Mouse (Mus musculus) heart, embryonic 10.5 days (tissue): Measurements from ENCODE around the gene Sema4b. TPM values are rescaled to one million over a fixed set of nuclear protein-coding genes. Genes with fewer than 3 reads are reported as not detected.

ENCODE experiments used
- DNase-seq: peaks from one replicate; pipeline ENCODE4 v3.0.0-alpha.2; 2017; ENCODE audit warnings: low spot score
- H3K27ac ChIP-seq: fragments of 300-500 bp; sonication (generic); 2 replicates; pipeline ENCODE4 v1.5.1; 2016; ENCODE audit warnings: mild to moderate bottlenecking
- H3K27me3 ChIP-seq: fragments of 300-500 bp; sonication (generic); 2 replicates; pipeline ENCODE4 v1.6.1; 2016; ENCODE audit warnings: mild to moderate bottlenecking; ENCODE audit not compliant: poor library complexity, insufficient read depth, severe bottlenecking
- H3K36me3 ChIP-seq: fragments of 300-500 bp; sonication (generic); 2 replicates; pipeline ENCODE4 v1.6.1; 2016; ENCODE audit warnings: mild to moderate bottlenecking, moderate library complexity
- H3K4me1 ChIP-seq: fragments of 300-500 bp; sonication (generic); 2 replicates; pipeline ENCODE4 v1.6.1; 2016; ENCODE audit warnings: mild to moderate bottlenecking
- H3K4me3 ChIP-seq: fragments of 300-500 bp; sonication (generic); 2 replicates; pipeline ENCODE4 v1.5.1; 2016; ENCODE audit warnings: mild to moderate bottlenecking, moderate library complexity
- H3K9me3 ChIP-seq: fragments of 300-500 bp; sonication (generic); 2 replicates; pipeline ENCODE4 v1.6.1; 2016; ENCODE audit warnings: mild to moderate bottlenecking, moderate library complexity
- WGBS: fragments of 180-500 bp; shearing (Covaris S2); methylation state at CpG from one replicate; pipeline ENCODE4 v1.1.7; 2016; 5-methylcytosine and 5-hydroxymethylcytosine counted together
- polyA plus RNA-seq: library from polyadenylated mRNA; unstranded; fragments of >200 nt; fragmentation: Nextera tagmentation; extraction: Ambion mirVana; gene quantifications from 2 replicates; pipeline ENCODE4 v1.2.1, GENCODE M21; 2016

Gene Sema4b
- polyA plus RNA-seq, 1 experiment from 2014 or later = 7.8 TPM

DNA sequence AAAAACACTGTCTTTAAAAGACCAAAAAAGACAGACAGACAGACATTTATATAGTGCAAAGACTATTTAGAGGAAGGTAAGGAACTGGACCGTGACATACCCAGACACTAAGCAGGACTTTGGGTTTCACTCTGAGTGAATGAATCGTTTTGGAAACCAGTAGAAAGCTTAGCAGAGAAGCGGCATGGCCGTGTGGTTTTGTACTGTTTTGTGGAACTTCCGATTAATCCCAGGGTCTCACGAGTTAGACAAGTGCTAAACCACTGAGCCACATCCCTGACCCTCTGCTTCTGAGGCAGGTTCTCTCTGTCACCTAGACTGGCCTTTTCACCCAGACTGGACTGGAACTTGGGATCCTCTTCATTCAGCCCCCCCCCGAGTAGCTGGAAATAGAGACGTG, 27.8 kb downstream of the Sema4b start:
- H3K9me3 ChIP-seq = no peaks in the 10 kb centered on the region
- H3K27me3 ChIP-seq = no peaks in the 10 kb centered on the region
- H3K4me1 ChIP-seq = peaks cover 11% of the 10 kb centered on the region
- H3K4me3 ChIP-seq = no peak overlapping the region
- 81% methylated on average over 8 of the region's 8 CpGs for WGBS
- no peak overlapping the region for H3K27ac ChIP-seq
- H3K36me3 ChIP-seq = peaks cover 56% of the 10 kb centered on the region
- DNase-seq = no peak

DNA sequence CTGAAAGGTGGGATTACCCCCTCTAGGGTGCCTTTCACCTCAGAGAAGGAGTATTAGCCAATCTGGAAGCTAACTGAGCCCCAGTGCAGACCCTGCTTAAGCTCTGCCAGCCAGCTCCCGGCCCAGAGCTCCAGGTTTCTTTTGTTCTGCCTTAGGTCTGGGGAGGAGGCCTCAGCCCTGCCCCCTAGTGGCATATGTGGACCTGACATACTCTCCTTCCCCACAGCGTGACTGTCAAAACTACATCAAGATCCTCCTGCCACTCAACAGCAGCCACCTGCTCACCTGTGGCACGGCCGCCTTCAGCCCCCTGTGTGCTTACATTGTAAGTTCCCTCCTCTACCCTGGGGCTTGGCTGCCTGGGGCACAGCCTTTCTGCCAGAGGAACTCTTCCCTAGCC, 28.8 kb downstream of the Sema4b start:
- WGBS = 21% methylated on average over 4 of the region's 4 CpGs
- Histone ChIP-seq H3K9me3 (no peaks in the 10 kb centered on the region), H3K4me1 (peaks cover 9% of the 10 kb centered on the region; the same call in 1 of the 2 replicates), H3K27me3 (no peaks in the 10 kb centered on the region), H3K36me3 (peaks cover 65% of the 10 kb centered on the region), H3K4me3 (no peak overlapping the region), H3K27ac (peak overlapping the region; percentile 70; the same call in 1 of the 2 replicates)
- peak; percentile 85 for DNase-seq

GRCm38 (mm10) chr7:80216566-80216965, 29.9 kb downstream of the Sema4b start:
- DNase-seq = no peak
- H3K36me3 ChIP-seq = peaks cover 77% of the 10 kb centered on the region
- no peaks in the 10 kb centered on the region for H3K27me3 ChIP-seq
- no peaks in the 10 kb centered on the region for H3K9me3 ChIP-seq
- H3K4me3 ChIP-seq = no peak overlapping the region
- no peak overlapping the region for H3K27ac ChIP-seq
- 85% methylated on average over 8 of the region's 8 CpGs for WGBS
- peaks cover 9% of the 10 kb centered on the region; the same call in 1 of the 2 replicates for H3K4me1 ChIP-seq

DNA sequence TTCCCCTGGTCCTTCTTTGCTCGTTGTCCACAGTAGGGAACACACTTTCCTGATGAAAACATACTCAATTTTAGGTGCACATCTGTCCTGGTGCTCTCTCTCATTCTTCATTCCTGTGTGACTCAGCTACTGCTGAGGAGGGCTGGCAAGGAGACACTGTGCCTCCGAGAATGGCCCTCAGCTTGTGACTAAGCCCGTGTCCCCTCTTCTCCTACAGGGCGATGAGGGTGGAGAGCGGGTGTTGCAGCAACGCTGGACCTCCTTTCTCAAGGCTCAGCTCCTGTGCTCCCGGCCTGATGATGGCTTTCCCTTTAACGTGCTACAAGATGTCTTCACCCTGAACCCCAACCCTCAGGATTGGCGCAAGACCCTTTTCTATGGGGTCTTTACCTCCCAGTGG, 32.0 kb downstream of the Sema4b start:
- Histone ChIP-seq H3K36me3 (peaks cover 75% of the 10 kb centered on the region), H3K4me1 (peaks cover 3% of the 10 kb centered on the region; the same call in 1 of the 2 replicates), H3K4me3 (no peak overlapping the region), H3K9me3 (no peaks in the 10 kb centered on the region), H3K27me3 (no peaks in the 10 kb centered on the region), H3K27ac (no peak overlapping the region)
- DNase-seq = no peak
- 91% methylated on average over 9 of the region's 9 CpGs for WGBS

DNA sequence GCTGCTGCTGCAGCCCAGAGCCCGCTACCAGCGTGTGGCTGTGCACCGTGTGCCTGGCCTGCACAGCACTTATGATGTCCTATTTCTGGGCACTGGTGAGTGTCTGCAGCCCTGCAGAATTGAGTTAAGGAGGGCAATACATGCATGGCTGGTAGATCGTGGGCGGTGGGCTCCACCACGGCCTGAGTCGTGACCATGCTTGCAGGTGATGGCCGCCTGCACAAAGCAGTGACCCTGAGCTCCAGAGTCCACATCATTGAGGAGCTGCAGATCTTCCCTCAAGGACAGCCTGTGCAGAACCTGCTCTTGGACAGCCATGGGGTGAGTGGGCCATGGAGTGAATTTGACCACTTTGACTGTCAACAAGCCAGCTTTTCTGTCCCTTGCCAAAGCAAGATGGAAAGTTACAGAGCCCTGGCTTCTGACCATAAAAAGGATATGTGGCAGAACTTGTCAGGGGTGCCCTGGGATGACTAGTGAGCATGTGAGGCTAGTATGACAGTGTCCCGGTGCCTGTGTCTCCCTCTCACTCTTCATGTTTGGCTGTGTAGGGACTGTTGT, 33.7 kb downstream of the Sema4b start:
- peaks cover 87% of the 10 kb centered on the region for H3K36me3 ChIP-seq
- DNase-seq = no peak
- 92% methylated on average over 9 of the region's 9 CpGs for WGBS

GRCm38 (mm10) chr7:80221179-80221750, 34.6 kb downstream of the Sema4b start:
- Histone ChIP-seq H3K36me3 (peaks cover 85% of the 10 kb centered on the region), H3K9me3 (no peaks in the 10 kb centered on the region), H3K4me3 (no peak overlapping the region), H3K27ac (no peak overlapping the region), H3K4me1 (no peaks in the 10 kb centered on the region), H3K27me3 (no peaks in the 10 kb centered on the region)
- 90% methylated on average over 4 of the region's 4 CpGs for WGBS
- DNase-seq = no peak

More for the DNA sequence above, 33.7 kb downstream of the Sema4b start:
- no peak overlapping the region for H3K4me3 ChIP-seq
- H3K9me3 ChIP-seq = no peaks in the 10 kb centered on the region
- peaks cover under 1% of the 10 kb centered on the region; the same call in 1 of the 2 replicates for H3K4me1 ChIP-seq
- H3K27me3 ChIP-seq = no peaks in the 10 kb centered on the region
- no peak overlapping the region for H3K27ac ChIP-seq

DNA sequence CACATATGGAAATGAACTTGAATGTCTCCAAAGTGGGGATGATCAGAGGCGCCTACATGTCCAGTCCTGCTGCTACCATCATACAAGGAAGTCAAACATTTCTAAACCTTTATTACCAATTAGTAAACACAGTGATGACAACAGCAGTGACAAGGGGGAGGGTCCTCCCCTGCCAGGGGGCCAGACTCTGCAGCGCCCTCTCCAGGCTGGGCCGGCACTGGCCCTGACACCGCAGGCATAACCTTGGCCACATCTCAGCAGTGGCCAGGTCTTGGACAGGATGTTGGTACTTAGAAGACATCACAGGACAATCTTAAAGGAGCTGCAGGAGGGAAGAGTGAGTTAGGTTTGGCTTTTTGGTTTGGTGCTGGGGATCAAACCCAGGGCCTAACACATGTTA, 40.4 kb downstream of the Sema4b start:
- Histone ChIP-seq H3K9me3 (no peaks in the 10 kb centered on the region), H3K27me3 (peaks cover 7% of the 10 kb centered on the region; the same call in 1 of the 2 replicates), H3K27ac (no peak overlapping the region), H3K4me1 (peaks cover 12% of the 10 kb centered on the region), H3K36me3 (peaks cover 53% of the 10 kb centered on the region), H3K4me3 (no peak overlapping the region)
- no peak for DNase-seq
- 92% methylated on average over 4 of the region's 4 CpGs for WGBS

- 70% methylated on average over 6 of the region's 6 CpGs for WGBS
- no peak for DNase-seq
- H3K9me3 ChIP-seq = no peaks in the 10 kb centered on the region
- peaks cover 24% of the 10 kb centered on the region for H3K4me1 ChIP-seq
- peaks cover 34% of the 10 kb centered on the region for H3K36me3 ChIP-seq
- H3K27ac ChIP-seq = no peak overlapping the region
- peaks cover 7% of the 10 kb centered on the region; the same call in 1 of the 2 replicates for H3K27me3 ChIP-seq
- no peak overlapping the region for H3K4me3 ChIP-seq
These were observed 43.6 kb downstream of the Sema4b start for GRCm38 (mm10) chr7:80230196-80230595.

DNA sequence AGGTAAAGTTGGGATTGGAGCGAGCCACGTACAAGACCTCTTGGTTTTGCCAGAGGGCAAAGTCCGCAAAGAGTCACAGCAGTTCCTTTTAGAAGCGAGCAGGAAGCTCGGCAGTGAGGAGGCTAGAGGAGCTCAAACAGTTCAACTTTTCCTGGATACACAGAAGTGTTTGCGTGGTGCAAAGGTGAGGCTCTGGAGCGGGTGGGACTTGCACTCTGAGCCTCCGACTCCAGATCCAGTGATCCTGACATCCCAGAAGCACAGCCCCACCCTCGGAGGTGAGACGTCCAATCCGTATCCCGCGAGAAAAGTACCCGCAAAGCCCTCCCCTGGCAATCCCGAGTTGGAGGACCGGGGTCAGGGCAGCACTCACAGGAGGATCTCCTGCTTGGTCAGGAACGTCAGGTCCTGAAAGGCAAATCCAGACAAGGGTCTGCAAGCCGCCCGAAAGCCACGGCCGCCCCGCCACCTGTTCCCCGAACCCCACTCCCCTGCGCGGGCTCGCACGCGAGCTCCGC, 45.4 kb downstream of the Sema4b start:
- H3K27me3 ChIP-seq = peaks cover 7% of the 10 kb centered on the region; the same call in 1 of the 2 replicates
- peak overlapping the region; percentile 73 for H3K27ac ChIP-seq
- peaks cover 24% of the 10 kb centered on the region for H3K4me1 ChIP-seq
- peak overlapping the region; percentile 83 for H3K4me3 ChIP-seq
- under 1% methylated on average over 29 of the region's 29 CpGs for WGBS
- DNase-seq = no peak
- peaks cover 18% of the 10 kb centered on the region for H3K36me3 ChIP-seq
- no peaks in the 10 kb centered on the region for H3K9me3 ChIP-seq

DNA sequence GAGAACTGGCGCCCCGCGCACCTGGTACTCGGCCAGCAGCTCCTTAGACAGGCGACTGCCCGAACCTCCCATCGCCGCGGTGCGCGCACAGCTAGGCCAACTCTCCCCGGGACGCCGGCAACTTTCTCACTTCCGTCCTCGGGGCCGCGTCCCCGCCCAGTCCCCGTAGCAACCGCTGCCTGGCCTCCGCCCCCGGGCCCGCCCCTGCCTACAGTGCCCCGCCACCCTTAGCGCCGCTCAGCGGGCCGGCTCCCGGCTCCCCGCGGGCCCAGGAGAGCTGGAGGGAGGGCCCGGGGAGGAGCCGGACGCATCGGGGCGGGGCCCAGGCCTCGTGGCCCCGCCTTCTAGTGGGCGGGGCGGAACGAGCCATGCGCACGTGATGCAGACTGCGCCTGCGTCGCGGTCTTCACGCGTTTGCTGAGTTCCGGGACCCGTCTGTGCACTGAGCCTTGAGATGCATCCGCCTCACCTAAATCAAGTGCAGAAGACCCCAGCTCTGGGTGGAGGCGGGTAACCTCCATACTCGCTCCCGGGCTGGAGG, 45.9 kb downstream of the Sema4b start, which contains the start of the genes Cib1 and Gdpgp1:
Gene Cib1 (minus strand): TSS at position 325 of the 541 bp plus-strand sequence.
Gene Gdpgp1 (plus strand): TSS at position 377 of the 541 bp plus-strand sequence.
- Histone ChIP-seq H3K36me3 (peaks cover 15% of the 10 kb centered on the region; the same call in 1 of the 2 replicates), H3K4me3 (peak within 1 kb of the TSS; percentile 83), H3K4me1 (peaks cover 24% of the 10 kb centered on the region), H3K27me3 (peaks cover 7% of the 10 kb centered on the region; the same call in 1 of the 2 replicates), H3K27ac (peak within 1 kb of the TSS; percentile 73), H3K9me3 (no peaks in the 10 kb centered on the region)
- WGBS = under 1% methylated on average over 56 of the region's 56 CpGs
- peak; percentile 98 for DNase-seq

DNA sequence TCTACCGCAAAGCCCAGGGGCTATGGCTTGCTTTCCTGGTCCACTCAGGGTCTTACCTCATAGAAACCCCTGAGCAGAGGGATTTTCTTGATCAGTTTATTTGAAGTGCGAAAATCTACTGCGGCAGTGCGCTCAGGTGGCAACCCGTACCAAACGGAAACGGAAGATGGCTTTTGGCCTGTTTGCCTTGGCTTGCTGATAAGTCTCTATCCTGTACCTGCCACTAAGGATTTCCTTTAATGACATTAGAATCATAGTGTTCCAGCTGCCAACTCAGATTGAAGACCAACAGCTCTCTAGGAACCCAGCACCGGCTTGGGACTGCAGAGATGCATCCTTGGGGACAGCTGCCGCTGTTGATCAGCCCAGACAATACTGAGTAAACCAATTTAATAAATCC, 47.2 kb downstream of the Sema4b start:
- WGBS = 77% methylated on average over 9 of the region's 9 CpGs
- peak overlapping the region; percentile 22; the same call in 1 of the 2 replicates for H3K4me3 ChIP-seq
- H3K36me3 ChIP-seq = peaks cover 16% of the 10 kb centered on the region
- H3K4me1 ChIP-seq = peaks cover 24% of the 10 kb centered on the region
- no peaks in the 10 kb centered on the region for H3K9me3 ChIP-seq
- peaks cover 7% of the 10 kb centered on the region; the same call in 1 of the 2 replicates for H3K27me3 ChIP-seq
- no peak overlapping the region for H3K27ac ChIP-seq
- DNase-seq = no peak

DNA sequence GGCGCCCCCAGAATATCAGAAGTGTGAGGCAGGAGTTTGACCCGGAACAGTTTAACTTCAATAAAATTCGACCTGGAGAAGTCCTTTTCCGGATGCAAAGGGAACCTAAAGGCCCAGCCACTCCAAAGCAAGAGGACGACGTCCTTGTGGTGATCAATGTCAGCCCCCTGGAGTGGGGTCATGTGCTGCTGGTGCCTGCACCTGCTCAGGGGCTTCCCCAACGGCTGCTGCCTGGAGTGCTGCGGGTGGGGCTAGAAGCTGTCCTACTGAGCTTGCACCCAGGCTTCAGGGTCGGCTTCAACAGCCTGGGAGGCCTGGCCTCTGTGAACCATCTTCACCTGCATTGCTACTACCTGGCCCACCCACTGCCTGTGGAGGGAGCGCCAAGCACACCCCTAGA, 51.9 kb downstream of the Sema4b start:
- Histone ChIP-seq H3K27me3 (no peaks in the 10 kb centered on the region), H3K27ac (no peak overlapping the region), H3K4me1 (peaks cover 6% of the 10 kb centered on the region; the same call in 1 of the 2 replicates), H3K9me3 (no peaks in the 10 kb centered on the region), H3K36me3 (peaks cover 37% of the 10 kb centered on the region), H3K4me3 (no peak overlapping the region)
- DNase-seq = no peak
- WGBS = 87% methylated on average over 10 of the region's 10 CpGs

- no peak for DNase-seq
- WGBS = 78% methylated on average over 4 of the region's 4 CpGs
- Histone ChIP-seq H3K27me3 (no peaks in the 10 kb centered on the region), H3K27ac (no peak overlapping the region), H3K4me3 (no peak overlapping the region), H3K9me3 (no peaks in the 10 kb centered on the region), H3K36me3 (peaks cover 37% of the 10 kb centered on the region), H3K4me1 (0 out of 2 replicates have a peak, but pooled peaks cover 5% of the 10 kb centered on the region)
These were observed 55.0 kb downstream of the Sema4b start for GRCm38 (mm10) chr7:80241661-80242060.
